21 mouse cellular contexts compared by ENCODE assay signal in genomic region chr6:31602489-31602888, GRCm38 (mm10). TPM values are rescaled to one million over a fixed set of nuclear protein-coding genes. Genes with fewer than 3 reads are reported as not detected.
A peak's percentile ranks its signal among the peaks of the same experiment; 100 is the strongest.
DNase-seq lines count a peak whose midpoint lies in the region; ATAC-seq and TF ChIP-seq lines count a peak whose summit lies in the region.
"Had no signal": no experiment of that assay in that cellular context is flagged by ENCODE, and none has a peak within 500 bp of the region (broad histone marks: within the 10 kb centered on the region; RNA-seq: fewer than 3 reads in every experiment).

No protein-coding gene starts in this region.

- H3K4me3 ChIP-seq in lung, embryonic 15.5 days, result no peak overlapping the region
- no peak overlapping the region for H3K4me3 ChIP-seq in liver, embryonic 13.5 days (replicated peaks)
- no peak overlapping the region for H3K4me3 ChIP-seq in liver, postnatal 0 days (ENCODE audit: low read depth, low read length)
- H3K4me3 ChIP-seq: embryonic facial prominence, embryonic 10.5 days; forebrain, embryonic 13.5 days; hindbrain, embryonic 15.5 days had no signal

- H3K4me2 ChIP-seq in lung, embryonic 15.5 days, result no peak overlapping the region
- H3K4me2 ChIP-seq in liver, embryonic 13.5 days, result 0 out of 2 replicates have a peak overlapping the region, but pooled peaks have one; percentile 1
- 0 out of 2 replicates have a peak overlapping the region, but pooled peaks have one; percentile 23 for H3K4me2 ChIP-seq in liver, postnatal 0 days (ENCODE audit: low read depth, low read length)
- H3K4me2 ChIP-seq: forebrain, embryonic 13.5 days; hindbrain, embryonic 15.5 days had no signal

- H3K27ac ChIP-seq in lung, embryonic 15.5 days, result peak overlapping the region; percentile 81; the same call in 1 of the 2 replicates
- 0 out of 2 replicates have a peak overlapping the region, but pooled peaks have one; percentile 2 for H3K27ac ChIP-seq in liver, embryonic 13.5 days
- no peak overlapping the region for H3K27ac ChIP-seq in liver, postnatal 0 days (ENCODE audit: low read depth)
- H3K27ac ChIP-seq: embryonic facial prominence, embryonic 10.5 days; hindbrain, embryonic 15.5 days had no signal

- no peaks in the 10 kb centered on the region for H3K27me3 ChIP-seq in lung, embryonic 15.5 days
- H3K27me3 ChIP-seq in liver, embryonic 13.5 days, result no peaks in the 10 kb centered on the region
- no peaks in the 10 kb centered on the region for H3K27me3 ChIP-seq in liver, postnatal 0 days (ENCODE audit: insufficient read depth, low read length)
- H3K27me3 ChIP-seq: forebrain, embryonic 13.5 days; hindbrain, embryonic 15.5 days had no signal

- ATAC-seq in lung, embryonic 15.5 days (ENCODE audit: borderline replicate concordance, extremely low read depth, low FRiP score, low TSS enrichment), result no peak
- ATAC-seq in liver, embryonic 13.5 days (ENCODE audit: low read depth), result peak; percentile 34; the same call in 1 of the 2 replicates
- no peak for ATAC-seq in liver, postnatal 0 days
- ATAC-seq: CD4-positive, CD25-positive, alpha-beta regulatory T cell, adult 4 months; forebrain, embryonic 13.5 days; forebrain, postnatal 0 days had no signal

- no peak overlapping the region for H3K9ac ChIP-seq in lung, embryonic 15.5 days
- peak overlapping the region; percentile 18 for H3K9ac ChIP-seq in liver, embryonic 13.5 days
- H3K9ac ChIP-seq in liver, postnatal 0 days (replicated peaks), result no peak overlapping the region
- H3K9ac ChIP-seq: forebrain, embryonic 13.5 days; forebrain, postnatal 0 days; hindbrain, embryonic 15.5 days had no signal

- peak; percentile 45 to 74 for DNase-seq in adrenal gland, adult (ENCODE audit: inconsistent age in 2 of 2, low spot score in 1 of 2)
- DNase-seq in adrenal gland, adult 18-20 months (ENCODE audit: low spot score in 2 of 2), result no peak
- no peak for DNase-seq in lung, postnatal 25 days (ENCODE audit: low spot score)
- no peak for DNase-seq in liver, embryonic 13.5 days
- no peak for DNase-seq in liver, postnatal 0 days
- no peak for DNase-seq in urinary bladder, postnatal 36 days (ENCODE audit: low spot score in 2 of 2)
- DNase-seq in natural killer cell, adult 2 months (ENCODE audit: low spot score in 2 of 2), result no peak
- DNase-seq: adrenal gland, postnatal 25 days; B cell, adult 2 months; cerebellum, adult 18-20 months; cerebellum, adult 9-11 months; cerebellum, postnatal 36 days; forebrain, postnatal 0 days; gastrocnemius, postnatal 14 days; heart, postnatal 10 days had no signal

- 41% methylated on average over 4 of the region's 4 CpGs for WGBS in lung, embryonic 15.5 days
- 30% methylated on average over 4 of the region's 4 CpGs for WGBS in liver, embryonic 13.5 days (ENCODE audit: insufficient replicate concordance)
- WGBS in liver, postnatal 0 days (ENCODE audit: insufficient replicate concordance), result 36% methylated on average over 4 of the region's 4 CpGs

- H3K9me3 ChIP-seq in lung, embryonic 15.5 days, result no peaks in the 10 kb centered on the region
- H3K9me3 ChIP-seq in liver, embryonic 13.5 days (replicated peaks), result no peaks in the 10 kb centered on the region
- no peaks in the 10 kb centered on the region for H3K9me3 ChIP-seq in liver, postnatal 0 days (ENCODE audit: low read length)
- H3K9me3 ChIP-seq: embryonic facial prominence, embryonic 10.5 days; forebrain, embryonic 13.5 days; G1E; hindbrain, embryonic 15.5 days had no signal

- no peak for TF ChIP-seq CTCF in liver, postnatal 0 days (IDR thresholded peaks at IDR 0.05; ENCODE audit: low read depth)

- peaks cover 53% of the 10 kb centered on the region for H3K4me1 ChIP-seq in lung, embryonic 15.5 days
- peaks cover 81% of the 10 kb centered on the region for H3K4me1 ChIP-seq in liver, embryonic 13.5 days (replicated peaks)
- peaks cover 6% of the 10 kb centered on the region for H3K4me1 ChIP-seq in liver, postnatal 0 days (ENCODE audit: insufficient read depth)

- peak; percentile 42; the same call in 1 of the 2 replicates for TF ChIP-seq EP300 in liver, postnatal 0 days (IDR thresholded peaks at IDR 0.05; ENCODE audit: low read depth)

- no peaks in the 10 kb centered on the region for H3K36me3 ChIP-seq in lung, embryonic 15.5 days
- no peaks in the 10 kb centered on the region for H3K36me3 ChIP-seq in liver, embryonic 13.5 days
- no peaks in the 10 kb centered on the region for H3K36me3 ChIP-seq in liver, postnatal 0 days (replicated peaks; ENCODE audit: insufficient read depth, low read length)
- H3K36me3 ChIP-seq: embryonic facial prominence, embryonic 10.5 days; G1E; hindbrain, embryonic 15.5 days had no signal

RNA-seq across cellular contexts. Expression of gene Podxl, which starts 38.7 kb away (rescaled TPM):
- total RNA-seq in adrenal gland, adult 18-20 months (2021), result 10 to 100 TPM; 45.0 to 50.0 TPM
- 33.6 and 37.0 TPM in 2 replicates for polyA plus RNA-seq in lung, embryonic 15.5 days (2015; fragmentation: Nextera tagmentation; extraction: Ambion mirVana)
- 10.9 and 13.5 TPM in 2 replicates for polyA plus RNA-seq in liver, embryonic 13.5 days (2015; fragmentation: Nextera tagmentation; extraction: Ambion mirVana)
- polyA plus RNA-seq in liver, postnatal 0 days (2015; fragmentation: Nextera tagmentation; extraction: Ambion mirVana), result 1.5 and 2.8 TPM in 2 replicates
- polyA plus RNA-seq: CD4-positive, CD25-positive, alpha-beta regulatory T cell, adult 4 months had no signal

Comparison
In these comparisons a context has a peak if more than half of its experiments do, and no peak if none do; other contexts are left out.
1. DNase-seq: peak in adrenal gland, adult (2 of 2); none in adrenal gland, adult 18-20 months (0 of 2), lung, postnatal 25 days (single experiment), liver, embryonic 13.5 days (single experiment), liver, postnatal 0 days (single experiment), urinary bladder, postnatal 36 days (0 of 2) and natural killer cell, adult 2 months (0 of 2).